Mouse (Mus musculus) induced T-regulatory cell, adult 2 months (primary cell): ENCODE results near the gene Olfr600.
"Not testable (repeated sequence)": the region's sequence is repeated elsewhere in the genome, so short reads cannot be mapped to it uniquely, and the experiment has no call there.

Experiments used
- DNase-seq: peaks from one replicate; pipeline ENCODE4 v3.0.0-alpha.2; 2012; ENCODE audit warnings: low read depth

The Olfr600 gene

DNA sequence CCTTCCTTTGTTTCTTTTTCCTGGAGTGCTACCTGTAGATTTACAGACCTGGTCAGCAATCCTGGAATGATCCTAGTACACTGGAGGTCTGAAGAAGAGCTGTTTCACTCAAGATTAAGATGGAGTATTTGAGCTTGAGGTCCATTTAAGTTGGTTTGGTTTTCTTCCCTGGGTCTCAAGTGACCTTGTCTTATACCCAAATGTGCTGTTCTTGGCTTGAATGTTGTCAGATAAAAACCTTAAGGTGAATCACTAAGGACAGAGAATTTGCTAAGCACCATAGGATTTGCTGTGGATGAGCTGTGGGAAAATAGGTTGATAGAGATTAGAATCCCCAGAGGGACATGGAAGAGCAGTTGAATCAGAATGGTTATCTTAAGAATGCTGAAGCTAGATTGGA, at the start of gene Olfr600:
Gene Olfr600 (minus strand): TSS at position 101 of the 400 bp plus-strand sequence.
- DNase-seq: no peak

DNA sequence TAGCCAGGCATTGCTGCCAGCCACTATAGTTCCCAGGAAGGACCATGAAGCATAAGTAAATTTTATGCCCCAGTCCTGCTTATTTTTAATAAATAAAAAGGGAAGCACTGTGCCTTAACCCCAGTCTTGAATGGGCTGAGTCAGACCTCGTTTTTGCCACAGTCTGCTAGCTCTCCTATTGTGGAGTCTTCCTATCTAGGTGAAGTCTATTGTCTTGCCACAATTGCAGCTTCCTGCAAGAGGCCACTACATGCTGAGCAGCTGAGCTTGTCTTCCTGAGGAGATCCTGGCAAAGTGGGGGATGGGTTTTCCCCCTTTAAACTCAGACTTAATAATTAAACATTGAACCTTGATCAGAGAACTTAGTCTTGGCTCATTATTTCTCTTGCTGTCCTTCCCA, 49.5 kb upstream of the Olfr600 start:
- DNase-seq: no peak

DNA sequence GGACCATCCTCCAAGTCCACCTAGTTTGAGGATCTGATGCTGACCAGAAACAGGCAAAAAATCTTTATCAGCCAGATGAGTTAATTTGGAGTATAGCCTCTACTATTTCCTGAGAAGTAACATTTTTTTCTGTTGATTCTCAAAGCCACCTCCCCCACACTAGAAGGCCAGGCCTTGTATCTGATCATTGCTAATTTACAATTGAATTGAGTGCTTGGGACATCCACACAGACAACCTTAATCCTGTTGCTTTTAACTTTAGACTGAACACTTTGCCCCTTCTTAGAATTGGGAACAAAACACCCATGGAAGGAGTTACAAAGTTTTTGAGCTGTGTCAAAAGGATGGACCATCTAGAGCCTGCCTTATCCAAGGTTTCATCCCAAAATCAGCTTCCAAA, 48.3 kb upstream of the Olfr600 start:
- no peak for DNase-seq

DNA sequence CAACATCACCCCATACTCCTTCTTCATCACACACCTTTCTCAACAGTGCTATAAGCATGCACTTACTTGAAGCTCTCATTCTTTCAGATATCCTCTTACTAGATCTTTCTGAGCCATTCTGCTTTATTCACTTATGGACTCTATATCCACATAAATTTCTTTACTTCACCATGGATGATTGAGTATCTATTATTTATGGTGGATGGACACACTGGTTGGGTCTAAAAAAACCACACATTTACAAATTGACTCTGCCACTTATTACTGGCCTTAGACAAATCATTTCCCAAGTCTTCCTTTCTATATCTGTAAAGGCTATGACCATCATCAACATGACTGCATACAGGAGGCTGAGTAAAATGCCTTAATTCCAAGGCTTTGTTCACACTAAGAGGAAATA, 36.6 kb upstream of the Olfr600 start, which contains the start of gene Olfr603:
Gene Olfr603 (minus strand): TSS at position 101 of the 400 bp plus-strand sequence.
- no peak for DNase-seq

DNA sequence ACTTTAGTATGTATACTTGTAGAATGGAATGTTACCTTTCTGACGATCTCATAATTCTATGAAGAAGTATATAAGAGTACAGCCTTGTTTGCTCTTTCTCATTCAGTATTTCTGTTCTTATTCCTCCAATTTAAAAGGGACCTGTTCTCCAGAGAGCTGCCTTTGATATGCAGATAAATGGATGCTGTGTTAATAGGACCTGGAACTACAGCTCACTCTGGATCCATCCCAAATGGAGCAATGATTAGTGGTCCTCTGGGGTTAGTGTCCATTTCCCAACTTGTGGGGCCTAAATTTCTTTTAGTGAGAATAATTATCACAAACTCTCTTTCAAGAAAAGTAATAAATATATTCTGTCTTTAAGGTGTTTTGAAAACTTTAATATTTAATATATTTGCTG, 13.1 kb upstream of the Olfr600 start, which contains the start of gene Olfr601:
Gene Olfr601 (minus strand): TSS at position 101 of the 400 bp plus-strand sequence.
- no peak for DNase-seq

DNA sequence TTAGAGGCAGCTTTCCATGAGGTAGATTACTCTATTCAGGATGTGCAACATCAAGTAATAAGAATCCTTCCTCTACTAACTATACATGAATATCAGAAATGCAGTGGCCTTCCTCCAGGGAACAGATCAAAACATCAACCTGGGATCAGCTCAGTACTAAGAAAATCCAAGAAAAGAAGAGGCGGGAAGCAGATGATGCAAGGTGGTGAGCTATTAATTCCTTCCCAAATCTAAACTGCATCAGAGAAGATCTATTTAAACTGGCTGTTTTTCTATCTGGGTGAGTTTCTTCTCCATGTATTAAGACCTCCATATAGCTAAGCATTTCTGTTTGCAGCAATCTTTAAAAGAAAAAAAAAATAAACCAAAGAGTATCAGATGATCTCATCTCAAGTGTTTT, 13.9 kb downstream of the Olfr600 start, which contains the start of gene Olfr599:
Gene Olfr599 (plus strand): TSS at position 301 of the 400 bp plus-strand sequence.
- no peak for DNase-seq

DNA sequence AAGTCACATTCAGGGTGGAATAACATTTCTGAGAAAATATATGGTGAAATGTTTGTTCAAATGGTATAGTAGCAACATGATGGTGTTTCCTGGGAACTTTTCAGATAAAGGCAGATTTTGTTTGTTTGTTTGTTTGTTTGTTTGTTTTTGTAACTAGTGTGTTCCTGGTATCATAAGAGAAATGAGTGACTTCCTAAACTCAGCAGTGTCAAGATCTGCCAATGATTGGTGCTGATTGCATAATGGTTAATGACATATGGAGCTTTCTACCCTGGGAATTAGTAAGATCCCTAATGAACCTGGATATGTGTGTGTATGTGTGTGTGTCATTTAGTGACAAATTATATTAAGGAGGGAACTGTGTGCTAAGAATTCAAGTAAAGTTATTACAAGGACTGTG, 26.2 kb downstream of the Olfr600 start, which contains the start of gene Olfr598:
Gene Olfr598 (plus strand): TSS at position 301 of the 400 bp plus-strand sequence.
- DNase-seq: no peak

DNA sequence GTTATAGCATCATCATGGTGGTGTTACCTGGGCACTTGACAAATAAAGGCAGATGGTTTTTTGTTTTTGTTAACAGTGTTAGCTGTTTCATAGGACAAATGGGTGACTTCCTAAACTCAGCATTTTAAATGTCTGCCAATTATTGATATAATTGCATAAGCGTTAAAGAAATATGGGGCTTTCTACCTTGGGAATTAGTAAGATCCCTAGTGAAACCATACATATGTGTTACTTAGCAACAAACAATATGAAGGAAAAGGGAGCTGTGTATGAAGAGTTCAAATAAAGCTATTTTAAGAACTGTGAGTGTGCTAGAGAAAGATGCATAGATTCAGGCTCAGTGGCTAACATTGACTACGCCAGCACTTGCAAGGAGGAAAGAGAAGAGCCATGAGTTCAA, 33.5 kb downstream of the Olfr600 start, which contains the start of gene Olfr597:
Gene Olfr597 (plus strand): TSS at position 301 of the 400 bp plus-strand sequence.
- DNase-seq: not testable (repeated sequence)

DNA sequence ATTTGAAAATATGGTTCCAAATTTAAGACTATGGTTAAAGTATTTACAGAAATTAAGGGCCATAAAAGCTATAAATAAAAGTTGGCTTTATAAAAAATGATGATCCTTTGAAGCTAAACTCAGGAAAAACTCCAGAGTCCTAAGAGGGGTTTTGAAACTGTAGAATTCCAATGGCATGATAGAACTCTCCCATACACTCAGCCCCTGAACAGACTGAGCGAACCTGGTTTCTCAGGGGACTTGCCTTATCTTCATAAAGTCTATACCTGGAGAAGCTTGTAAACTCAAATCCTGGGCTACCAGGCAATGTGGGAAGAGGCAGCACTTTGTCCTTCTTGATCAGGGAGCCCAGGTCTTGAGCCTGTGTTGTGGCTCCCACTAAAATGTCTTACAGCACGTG, 44.1 kb downstream of the Olfr600 start, which contains the start of gene Olfr596:
Gene Olfr596 (plus strand): TSS at position 301 of the 400 bp plus-strand sequence.
- not testable (repeated sequence) for DNase-seq
